Mouse (Mus musculus): ENCODE results near the gene Trpc4. TPM values are rescaled to one million over a fixed set of nuclear protein-coding genes. Genes with fewer than 3 reads are reported as not detected.

Gene Trpc4
- polyA plus RNA-seq, 1 experiment from 2014 or later = 0.21 TPM

GRCm38 (mm10) chr3:54274651-54275050 lies 118.8 kb downstream of the Trpc4 start:
- H3K27ac ChIP-seq = no peak overlapping the region
- WGBS = 43% methylated on average over 7 of the region's 7 CpGs

GRCm38 (mm10) chr3:54289731-54290130 lies 133.9 kb downstream of the Trpc4 start:
- no peak for ATAC-seq (replicated peaks; ENCODE audit: insufficient number of reproducible peaks, insufficient read depth, low FRiP score, low read depth)
- no peaks in the 10 kb centered on the region for H3K36me3 ChIP-seq
- H3K27ac ChIP-seq = no peak overlapping the region
- no peaks in the 10 kb centered on the region for H3K9me3 ChIP-seq (replicated peaks)
- no peak overlapping the region for H3K9ac ChIP-seq
- H3K4me3 ChIP-seq = no peak overlapping the region
- H3K4me2 ChIP-seq = no peak overlapping the region
- no peaks in the 10 kb centered on the region for H3K4me1 ChIP-seq (replicated peaks)
- 54% methylated on average over 3 of the region's 3 CpGs for WGBS
- H3K27me3 ChIP-seq = no peaks in the 10 kb centered on the region

More at GRCm38 (mm10) chr3:54274651-54275050, 118.8 kb downstream of the Trpc4 start:
- ATAC-seq (replicated peaks; ENCODE audit: insufficient number of reproducible peaks, insufficient read depth, low FRiP score, low read depth) = no peak
- H3K9ac ChIP-seq = no peak overlapping the region
- H3K27me3 ChIP-seq = no peaks in the 10 kb centered on the region
- no peak overlapping the region for H3K4me2 ChIP-seq
- no peak overlapping the region for H3K4me3 ChIP-seq
- no peaks in the 10 kb centered on the region for H3K36me3 ChIP-seq
- peaks cover 5% of the 10 kb centered on the region; the same call in 1 of the 2 replicates for H3K4me1 ChIP-seq (replicated peaks)
- no peaks in the 10 kb centered on the region for H3K9me3 ChIP-seq (replicated peaks)

GRCm38 (mm10) chr3:54310604-54311003 lies 154.8 kb downstream of the Trpc4 start:
- Histone ChIP-seq H3K4me1 (replicated peaks) (no peaks in the 10 kb centered on the region), H3K4me2 (no peak overlapping the region), H3K9ac (no peak overlapping the region), H3K27ac (no peak overlapping the region), H3K9me3 (replicated peaks) (no peaks in the 10 kb centered on the region), H3K27me3 (no peaks in the 10 kb centered on the region), H3K36me3 (no peaks in the 10 kb centered on the region), H3K4me3 (no peak overlapping the region)
- no peak for ATAC-seq (replicated peaks; ENCODE audit: insufficient number of reproducible peaks, insufficient read depth, low FRiP score, low read depth)
- WGBS = 40% methylated on average over 5 of the region's 5 CpGs

- 84% methylated on average over 2 of the region's 2 CpGs for WGBS
- no peak overlapping the region for H3K4me2 ChIP-seq
- no peaks in the 10 kb centered on the region for H3K4me1 ChIP-seq (replicated peaks)
Measured at GRCm38 (mm10) chr3:54314055-54314454, 158.2 kb downstream of the Trpc4 start.

GRCm38 (mm10) chr3:54352891-54353652 lies 197.2 kb downstream of the Trpc4 start:
- WGBS = 21% methylated on average over 9 of the region's 9 CpGs
- Histone ChIP-seq H3K27ac (no peak overlapping the region), H3K4me2 (no peak overlapping the region), H3K9me3 (replicated peaks) (no peaks in the 10 kb centered on the region), H3K4me1 (replicated peaks) (no peaks in the 10 kb centered on the region; the same call in 1 of the 2 replicates), H3K4me3 (no peak overlapping the region), H3K36me3 (no peaks in the 10 kb centered on the region), H3K9ac (no peak overlapping the region), H3K27me3 (no peaks in the 10 kb centered on the region)
- ATAC-seq (replicated peaks; ENCODE audit: insufficient number of reproducible peaks, insufficient read depth, low FRiP score, low read depth) = no peak

More at GRCm38 (mm10) chr3:54314055-54314454, 158.2 kb downstream of the Trpc4 start:
- H3K9ac ChIP-seq = no peak overlapping the region
- H3K27ac ChIP-seq = no peak overlapping the region
- H3K36me3 ChIP-seq = no peaks in the 10 kb centered on the region
- ATAC-seq (replicated peaks; ENCODE audit: insufficient number of reproducible peaks, insufficient read depth, low FRiP score, low read depth) = no peak
- no peaks in the 10 kb centered on the region for H3K27me3 ChIP-seq
- no peaks in the 10 kb centered on the region for H3K9me3 ChIP-seq (replicated peaks)
- no peak overlapping the region for H3K4me3 ChIP-seq

- Histone ChIP-seq H3K4me2 (no peak overlapping the region), H3K4me1 (replicated peaks) (no peaks in the 10 kb centered on the region; the same call in none of the 2 replicates), H3K27ac (no peak overlapping the region), H3K9me3 (replicated peaks) (no peaks in the 10 kb centered on the region), H3K4me3 (no peak overlapping the region), H3K9ac (no peak overlapping the region), H3K36me3 (no peaks in the 10 kb centered on the region), H3K27me3 (no peaks in the 10 kb centered on the region)
- no peak for ATAC-seq (replicated peaks; ENCODE audit: insufficient number of reproducible peaks, insufficient read depth, low FRiP score, low read depth)
- WGBS = 63% methylated on average over 3 of the region's 3 CpGs
Measured at GRCm38 (mm10) chr3:54357561-54357960, 201.7 kb downstream of the Trpc4 start.

GRCm38 (mm10) chr3:54358463-54359189 lies 202.8 kb downstream of the Trpc4 start:
- peak; percentile 80; the same call in 1 of the 2 replicates for ATAC-seq (replicated peaks; ENCODE audit: insufficient number of reproducible peaks, insufficient read depth, low FRiP score, low read depth)
- no peak overlapping the region for H3K4me3 ChIP-seq
- no peaks in the 10 kb centered on the region for H3K9me3 ChIP-seq (replicated peaks)
- no peaks in the 10 kb centered on the region for H3K27me3 ChIP-seq
- peak overlapping the region; percentile 73 for H3K27ac ChIP-seq
- H3K4me1 ChIP-seq (replicated peaks) = no peaks in the 10 kb centered on the region; the same call in none of the 2 replicates
- no peaks in the 10 kb centered on the region for H3K36me3 ChIP-seq
- H3K4me2 ChIP-seq = peak overlapping the region; percentile 39
- H3K9ac ChIP-seq = no peak overlapping the region
- 34% methylated on average over 15 of the region's 15 CpGs for WGBS

GRCm38 (mm10) chr3:54360897-54361296 lies 205.1 kb downstream of the Trpc4 start, which contains the start of gene Postn:
Gene Postn, plus strand, starts transcription at chr3:54361109.
- Histone ChIP-seq H3K4me2 (peak within 1 kb of the TSS; percentile 40), H3K27me3 (no peaks in the 10 kb centered on the region), H3K4me3 (peak within 1 kb of the TSS; percentile 36), H3K9me3 (replicated peaks) (no peaks in the 10 kb centered on the region), H3K36me3 (no peaks in the 10 kb centered on the region), H3K27ac (peak within 1 kb of the TSS; percentile 51), H3K4me1 (replicated peaks) (no peaks in the 10 kb centered on the region; the same call in none of the 2 replicates), H3K9ac (no peak within 1 kb of the TSS)
- WGBS = 28% methylated on average over 6 of the region's 6 CpGs
- ATAC-seq (replicated peaks; ENCODE audit: insufficient number of reproducible peaks, insufficient read depth, low FRiP score, low read depth) = peak; percentile 81

GRCm38 (mm10) chr3:54361656-54362055 lies 205.8 kb downstream of the Trpc4 start:
- peak overlapping the region; percentile 35 for H3K4me3 ChIP-seq
- no peak for ATAC-seq (replicated peaks; ENCODE audit: insufficient number of reproducible peaks, insufficient read depth, low FRiP score, low read depth)
- H3K27me3 ChIP-seq = no peaks in the 10 kb centered on the region
- no peak overlapping the region for H3K9ac ChIP-seq
- no peaks in the 10 kb centered on the region for H3K36me3 ChIP-seq
- peak overlapping the region; percentile 35; the same call in 1 of the 2 replicates for H3K4me2 ChIP-seq
- H3K9me3 ChIP-seq (replicated peaks) = no peaks in the 10 kb centered on the region
- no peaks in the 10 kb centered on the region; the same call in none of the 2 replicates for H3K4me1 ChIP-seq (replicated peaks)
- peak overlapping the region; percentile 37 for H3K27ac ChIP-seq

Data from heart, embryonic 15.5 days (tissue).